Mouse (Mus musculus): ENCODE data around the gene Serpinh1.

GRCm38 (mm10) chr7:99304949-99305372, 48.1 kb downstream of the Serpinh1 start:
- TF ChIP-seq POLR2A (IDR thresholded peaks at IDR 0.05; ENCODE audit: insufficient read depth, low read depth, low read length) (no peak), CTCF (IDR thresholded peaks at IDR 0.05; ENCODE audit: insufficient read depth, low read depth, low read length) (no peak)
